19 mouse cellular contexts compared by ENCODE assay signal in genomic region chr10:68048641-68049305, GRCm38 (mm10).
DNase-seq lines count a peak whose midpoint lies in the region; ATAC-seq and TF ChIP-seq lines count a peak whose summit lies in the region.
"Had no signal": no experiment of that assay in that cellular context is flagged by ENCODE, and none has a peak within 500 bp of the region (broad histone marks: within the 10 kb centered on the region; RNA-seq: fewer than 3 reads in every experiment).

No protein-coding gene starts in this region.

- H3K4me1 ChIP-seq in bone marrow, adult 2 months (ENCODE audit: control insufficient read depth, insufficient read depth, low read length), result no peaks in the 10 kb centered on the region; the same call in 1 of the 2 replicates
- H3K4me1 ChIP-seq: embryonic facial prominence, embryonic 12.5 days; forebrain, embryonic 13.5 days had no signal

- 57% methylated on average over 8 of the region's 8 CpGs for WGBS in bone marrow, adult 2 months

- no peak overlapping the region for H3K4me3 ChIP-seq in bone marrow, adult 2 months (replicated peaks; ENCODE audit: control insufficient read depth, low read depth, low read length)
- H3K4me3 ChIP-seq: embryonic facial prominence, embryonic 12.5 days; forebrain, embryonic 13.5 days; gastrocnemius, adult 2 months had no signal

- peak; percentile 9 to 28 for DNase-seq in spleen, postnatal 10 days (ENCODE audit: low spot score in 2 of 2)
- no peak for DNase-seq in spleen, adult 12 weeks (ENCODE audit: low spot score)
- DNase-seq in skeletal muscle tissue, adult 2 months (ENCODE audit: low read depth, low spot score), result peak; percentile 3
- DNase-seq in retina, embryonic 14.5 days (ENCODE audit: low spot score), result no peak
- DNase-seq in thymus, postnatal 10 days (ENCODE audit: low spot score in 2 of 2), result no peak
- DNase-seq: adrenal gland, adult 8-10 months; adrenal gland, postnatal 36 days; cerebellum, adult 11 months; cerebellum, adult 8-10 months; cerebellum, postnatal 14 days; gastrocnemius, adult 2 months; gastrocnemius, postnatal 25 days; heart, postnatal 10 days; heart, postnatal 4 days had no signal

- TF ChIP-seq POLR2A in bone marrow, adult 2 months (IDR thresholded peaks at IDR 0.05; ENCODE audit: borderline replicate concordance, control insufficient read depth, low read depth, low read length), result no peak

- TF ChIP-seq CTCF in bone marrow, adult 2 months (IDR thresholded peaks at IDR 0.05; ENCODE audit: control insufficient read depth, insufficient read depth, low read length), result no peak

- peak; percentile 17 to 21; a peak in 2 of 4 replicates for ATAC-seq in hematopoietic stem cell, adult 5-6 weeks (replicated peaks in 1 of 2; ENCODE audit: insufficient read depth in 1 of 2, low FRiP score in 2 of 2, low TSS enrichment in 1 of 2, low read depth in 1 of 2, poor library complexity in 2 of 2, severe bottlenecking in 2 of 2)
- ATAC-seq: forebrain, embryonic 13.5 days had no signal

- H3K27ac ChIP-seq in bone marrow, adult 2 months (ENCODE audit: control insufficient read depth, insufficient read depth, low read depth, low read length, poor library complexity), result 0 out of 2 replicates have a peak overlapping the region, but pooled peaks have one; percentile 4
- H3K27ac ChIP-seq: embryonic facial prominence, embryonic 12.5 days; forebrain, embryonic 13.5 days; gastrocnemius, adult 2 months; hindbrain, embryonic 14.5 days had no signal

Comparison
In these comparisons a context has a peak if more than half of its experiments do, and no peak if none do; other contexts are left out.
1. DNase-seq: peak in spleen, postnatal 10 days (2 of 2) and skeletal muscle tissue, adult 2 months (single experiment); none in spleen, adult 12 weeks (single experiment), retina, embryonic 14.5 days (single experiment) and thymus, postnatal 10 days (0 of 2).